Mouse (Mus musculus): ENCODE measurements around the gene Prkce. TPM values are rescaled to one million over a fixed set of nuclear protein-coding genes. Genes with fewer than 3 reads are reported as not detected.
A peak's percentile ranks its signal among the peaks of the same experiment; 100 is the strongest.

Prkce gene
- polyA plus RNA-seq, 1 experiment from 2014 or later: 4.4 TPM

GRCm38 (mm10) chr17:86168231-86168981 is 821 bp downstream of the Prkce start:
- peaks cover 20% of the 10 kb centered on the region for H3K4me1 ChIP-seq (ENCODE audit: control insufficient read depth, insufficient read depth, low read length)
- H3K36me3 ChIP-seq (ENCODE audit: control insufficient read depth, insufficient read depth, low read length): no peaks in the 10 kb centered on the region
- H3K27me3 ChIP-seq (ENCODE audit: control insufficient read depth, insufficient read depth, low read length): no peaks in the 10 kb centered on the region; the same call in 1 of the 2 replicates
- H3K9ac ChIP-seq (ENCODE audit: low read length): peak overlapping the region; percentile 93
- H3K9me3 ChIP-seq (replicated peaks; ENCODE audit: control insufficient read depth, low read length): no peaks in the 10 kb centered on the region
- WGBS: under 1% methylated on average over 64 of the region's 64 CpGs
- peak overlapping the region; percentile 98 for H3K27ac ChIP-seq (ENCODE audit: low read length)
- peak overlapping the region; percentile 83 for H3K4me3 ChIP-seq (replicated peaks; ENCODE audit: low read length)
- ATAC-seq (ENCODE audit: insufficient read depth, low FRiP score): no peak
- H3K4me2 ChIP-seq (ENCODE audit: low read depth, low read length): peak overlapping the region; percentile 97

DNA sequence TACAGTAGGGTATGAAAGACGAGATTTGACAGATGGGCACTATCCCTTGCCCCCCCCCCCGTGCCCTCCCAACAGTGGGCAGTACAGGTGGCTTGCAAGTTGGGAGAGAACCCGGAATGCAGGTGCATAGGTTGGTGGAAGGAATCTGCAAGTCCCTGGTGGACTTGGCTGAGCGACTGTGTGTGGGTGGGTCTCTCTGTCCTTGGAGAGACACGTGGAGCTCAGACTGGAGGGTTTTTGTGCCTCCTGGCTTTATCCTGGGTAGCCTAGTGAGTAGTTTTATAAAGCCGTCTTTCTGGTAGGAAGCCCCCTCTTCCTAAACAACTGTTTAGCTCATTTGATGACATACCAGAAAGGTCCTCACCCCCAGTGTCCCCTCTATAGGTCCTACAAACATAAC is 1.5 kb downstream of the Prkce start:
- Histone ChIP-seq H3K4me1 (ENCODE audit: control insufficient read depth, insufficient read depth, low read length) (peaks cover 20% of the 10 kb centered on the region), H3K27me3 (ENCODE audit: control insufficient read depth, insufficient read depth, low read length) (no peaks in the 10 kb centered on the region; the same call in 1 of the 2 replicates), H3K36me3 (ENCODE audit: control insufficient read depth, insufficient read depth, low read length) (no peaks in the 10 kb centered on the region), H3K9ac (ENCODE audit: low read length) (peak overlapping the region; percentile 93), H3K9me3 (replicated peaks; ENCODE audit: control insufficient read depth, low read length) (no peaks in the 10 kb centered on the region), H3K27ac (ENCODE audit: low read length) (no peak overlapping the region), H3K4me3 (replicated peaks; ENCODE audit: low read length) (peak overlapping the region; percentile 83), H3K4me2 (ENCODE audit: low read depth, low read length) (peak overlapping the region; percentile 97)
- WGBS: 24% methylated on average over 6 of the region's 6 CpGs
- ATAC-seq (ENCODE audit: insufficient read depth, low FRiP score): no peak

DNA sequence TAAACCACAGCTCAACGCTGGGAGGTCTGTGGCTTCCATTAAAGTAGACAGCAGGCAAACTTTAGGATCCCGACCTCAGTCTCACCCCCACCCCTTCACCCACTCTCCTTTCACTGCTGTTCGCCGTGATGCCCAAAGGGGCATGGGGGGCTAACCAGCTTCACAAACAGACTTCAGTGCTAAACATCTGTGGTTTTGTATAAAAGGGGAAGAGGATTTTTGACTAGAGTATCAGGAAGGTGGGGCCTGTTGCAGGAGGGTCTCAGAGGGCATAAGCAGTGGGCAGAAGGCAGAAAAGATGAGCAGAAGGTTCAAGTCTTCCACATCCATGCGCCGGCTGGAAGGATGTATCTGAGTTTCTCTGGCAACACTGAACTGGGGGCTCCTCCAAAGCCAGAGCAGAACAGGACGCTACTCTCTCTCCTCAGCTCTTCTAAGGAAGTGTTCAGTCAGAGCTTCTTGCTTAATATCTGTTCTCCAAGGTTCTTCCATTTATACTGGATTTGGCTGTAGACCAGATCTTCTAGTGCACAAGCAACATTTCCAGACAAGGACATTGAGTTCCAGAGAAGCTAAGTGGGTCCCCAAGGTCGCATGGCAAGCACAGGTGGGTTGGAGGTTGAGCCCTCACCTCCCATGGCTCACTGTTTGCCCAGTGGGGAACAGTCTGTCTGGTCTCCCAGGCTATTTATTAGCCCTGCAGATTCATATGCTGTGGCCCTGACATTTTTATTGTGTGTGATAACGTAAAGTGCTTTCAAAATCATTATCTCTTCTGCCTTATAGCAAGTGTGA is 2.8 kb downstream of the Prkce start:
- Histone ChIP-seq H3K36me3 (ENCODE audit: control insufficient read depth, insufficient read depth, low read length) (no peaks in the 10 kb centered on the region), H3K4me1 (ENCODE audit: control insufficient read depth, insufficient read depth, low read length) (peaks cover 20% of the 10 kb centered on the region), H3K9ac (ENCODE audit: low read length) (no peak overlapping the region), H3K4me2 (ENCODE audit: low read depth, low read length) (peak overlapping the region; percentile 97), H3K4me3 (replicated peaks; ENCODE audit: low read length) (peak overlapping the region; percentile 5; the same call in 1 of the 2 replicates), H3K27ac (ENCODE audit: low read length) (no peak overlapping the region), H3K9me3 (replicated peaks; ENCODE audit: control insufficient read depth, low read length) (no peaks in the 10 kb centered on the region), H3K27me3 (ENCODE audit: control insufficient read depth, insufficient read depth, low read length) (no peaks in the 10 kb centered on the region; the same call in 1 of the 2 replicates)
- no peak for ATAC-seq (ENCODE audit: insufficient read depth, low FRiP score)
- 67% methylated on average over 9 of the region's 9 CpGs for WGBS

DNA sequence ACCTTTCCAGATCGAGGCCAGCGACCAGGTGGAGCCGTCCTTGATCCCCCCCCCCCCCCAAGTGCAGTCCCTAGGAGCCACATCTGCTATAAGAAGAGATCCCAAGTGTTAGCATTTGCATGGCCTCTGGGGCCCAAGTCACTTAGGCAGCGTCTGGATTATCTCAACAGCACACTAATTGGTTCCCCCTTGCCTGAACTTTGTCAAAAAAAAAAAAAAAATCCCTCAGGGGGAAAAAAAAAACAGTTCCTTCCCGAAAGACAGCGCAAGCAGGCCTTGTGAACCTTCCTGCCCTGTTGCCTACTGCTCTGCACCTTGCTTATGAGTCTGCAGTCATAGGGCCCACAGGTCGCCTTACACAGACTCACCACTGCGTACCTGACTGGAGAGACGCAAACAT is 7.9 kb downstream of the Prkce start:
- H3K9ac ChIP-seq (ENCODE audit: low read length): no peak overlapping the region
- no peaks in the 10 kb centered on the region for H3K27me3 ChIP-seq (ENCODE audit: control insufficient read depth, insufficient read depth, low read length)
- no peak for ATAC-seq (ENCODE audit: insufficient read depth, low FRiP score)
- no peak overlapping the region for H3K4me2 ChIP-seq (ENCODE audit: low read depth, low read length)
- H3K9me3 ChIP-seq (replicated peaks; ENCODE audit: control insufficient read depth, low read length): no peaks in the 10 kb centered on the region
- no peaks in the 10 kb centered on the region for H3K36me3 ChIP-seq (ENCODE audit: control insufficient read depth, insufficient read depth, low read length)
- 50% methylated on average over 9 of the region's 9 CpGs for WGBS
- no peak overlapping the region for H3K27ac ChIP-seq (ENCODE audit: low read length)
- no peaks in the 10 kb centered on the region for H3K4me1 ChIP-seq (ENCODE audit: control insufficient read depth, insufficient read depth, low read length)
- no peak overlapping the region for H3K4me3 ChIP-seq (replicated peaks; ENCODE audit: low read length)

GRCm38 (mm10) chr17:86176722-86177121 is 9.1 kb downstream of the Prkce start:
- Histone ChIP-seq H3K9ac (ENCODE audit: low read length) (no peak overlapping the region), H3K4me2 (ENCODE audit: low read depth, low read length) (no peak overlapping the region), H3K4me3 (replicated peaks; ENCODE audit: low read length) (no peak overlapping the region), H3K36me3 (ENCODE audit: control insufficient read depth, insufficient read depth, low read length) (no peaks in the 10 kb centered on the region), H3K27me3 (ENCODE audit: control insufficient read depth, insufficient read depth, low read length) (no peaks in the 10 kb centered on the region), H3K27ac (ENCODE audit: low read length) (no peak overlapping the region), H3K9me3 (replicated peaks; ENCODE audit: control insufficient read depth, low read length) (no peaks in the 10 kb centered on the region), H3K4me1 (ENCODE audit: control insufficient read depth, insufficient read depth, low read length) (no peaks in the 10 kb centered on the region)
- no peak for ATAC-seq (ENCODE audit: insufficient read depth, low FRiP score)
- 78% methylated on average over 7 of the region's 7 CpGs for WGBS

- ATAC-seq (ENCODE audit: insufficient read depth, low FRiP score): no peak
- no peaks in the 10 kb centered on the region for H3K36me3 ChIP-seq (ENCODE audit: control insufficient read depth, insufficient read depth, low read length)
- H3K4me2 ChIP-seq (ENCODE audit: low read depth, low read length): no peak overlapping the region
- H3K27me3 ChIP-seq (ENCODE audit: control insufficient read depth, insufficient read depth, low read length): no peaks in the 10 kb centered on the region
- H3K9me3 ChIP-seq (replicated peaks; ENCODE audit: control insufficient read depth, low read length): no peaks in the 10 kb centered on the region
- no peak overlapping the region for H3K4me3 ChIP-seq (replicated peaks; ENCODE audit: low read length)
- peaks cover 17% of the 10 kb centered on the region for H3K4me1 ChIP-seq (ENCODE audit: control insufficient read depth, insufficient read depth, low read length)
- H3K27ac ChIP-seq (ENCODE audit: low read length): no peak overlapping the region
- WGBS: 59% methylated on average over 2 of the region's 2 CpGs
- no peak overlapping the region for H3K9ac ChIP-seq (ENCODE audit: low read length)
Measured at GRCm38 (mm10) chr17:86183788-86184187, 16.2 kb downstream of the Prkce start.

DNA sequence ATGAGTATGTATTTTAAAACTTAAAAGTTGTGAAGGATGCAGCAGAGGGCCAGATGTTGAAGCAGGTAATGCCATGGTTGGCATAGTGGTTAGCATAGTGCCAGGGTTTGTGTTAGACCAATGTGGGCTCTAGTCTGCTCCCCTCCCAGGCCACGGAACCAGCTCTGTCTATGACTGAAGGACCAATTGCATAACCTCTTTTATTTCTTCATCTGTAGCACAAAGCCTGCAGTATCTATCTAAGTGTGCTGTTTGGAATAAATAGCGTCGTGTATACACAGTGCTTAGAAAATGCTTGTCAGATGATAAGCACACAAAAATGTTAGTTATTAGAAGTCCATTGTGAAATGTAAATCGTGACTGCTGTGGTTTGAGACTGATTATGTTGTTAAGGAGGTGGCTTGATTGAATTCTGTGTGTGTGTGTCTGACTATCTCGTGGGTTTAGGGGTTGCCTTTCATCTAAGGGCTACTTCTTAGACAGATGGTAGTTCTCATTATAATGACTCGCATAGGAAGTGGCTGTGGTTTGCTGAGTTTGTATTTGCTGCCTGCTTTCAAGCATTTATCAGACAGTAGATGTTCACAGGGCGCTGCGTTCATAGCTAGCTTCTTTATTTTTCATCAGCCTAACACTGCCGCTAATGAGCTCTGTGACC is 17.1 kb downstream of the Prkce start:
- Histone ChIP-seq H3K4me1 (ENCODE audit: control insufficient read depth, insufficient read depth, low read length) (peaks cover 17% of the 10 kb centered on the region), H3K27me3 (ENCODE audit: control insufficient read depth, insufficient read depth, low read length) (no peaks in the 10 kb centered on the region), H3K36me3 (ENCODE audit: control insufficient read depth, insufficient read depth, low read length) (no peaks in the 10 kb centered on the region), H3K4me2 (ENCODE audit: low read depth, low read length) (no peak overlapping the region), H3K27ac (ENCODE audit: low read length) (no peak overlapping the region), H3K9ac (ENCODE audit: low read length) (no peak overlapping the region), H3K4me3 (replicated peaks; ENCODE audit: low read length) (no peak overlapping the region), H3K9me3 (replicated peaks; ENCODE audit: control insufficient read depth, low read length) (no peaks in the 10 kb centered on the region)
- no peak for ATAC-seq (ENCODE audit: insufficient read depth, low FRiP score)
- 31% methylated on average over 9 of the region's 9 CpGs for WGBS

DNA sequence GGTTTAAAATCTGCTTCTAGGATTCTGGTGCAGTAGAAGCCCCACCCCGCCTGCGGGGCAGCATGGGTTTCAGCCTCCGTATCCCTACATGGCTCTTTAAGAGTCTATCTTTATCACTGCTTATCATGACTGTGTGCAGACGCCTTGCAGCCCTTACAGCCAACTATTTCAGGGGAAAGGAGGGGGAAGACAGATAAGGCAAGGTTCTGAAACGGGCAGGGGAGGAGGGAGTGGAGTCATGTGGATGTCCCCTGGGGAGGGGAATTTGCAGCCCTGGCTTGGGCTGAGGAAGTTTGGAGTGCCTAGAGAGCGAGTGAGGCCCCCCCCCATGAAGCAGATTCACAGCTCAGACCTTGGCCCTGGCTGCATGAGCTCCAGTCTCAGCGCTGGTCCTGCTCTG is 18.0 kb downstream of the Prkce start:
- Histone ChIP-seq H3K27ac (ENCODE audit: low read length) (no peak overlapping the region), H3K4me3 (replicated peaks; ENCODE audit: low read length) (no peak overlapping the region), H3K9me3 (replicated peaks; ENCODE audit: control insufficient read depth, low read length) (no peaks in the 10 kb centered on the region), H3K36me3 (ENCODE audit: control insufficient read depth, insufficient read depth, low read length) (no peaks in the 10 kb centered on the region), H3K4me1 (ENCODE audit: control insufficient read depth, insufficient read depth, low read length) (peaks cover 17% of the 10 kb centered on the region), H3K4me2 (ENCODE audit: low read depth, low read length) (peak overlapping the region; percentile 21; the same call in 1 of the 2 replicates), H3K27me3 (ENCODE audit: control insufficient read depth, insufficient read depth, low read length) (no peaks in the 10 kb centered on the region), H3K9ac (ENCODE audit: low read length) (no peak overlapping the region)
- WGBS: 20% methylated on average over 7 of the region's 7 CpGs
- peak; percentile 75; the same call in 1 of the 2 replicates for ATAC-seq (ENCODE audit: insufficient read depth, low FRiP score)

DNA sequence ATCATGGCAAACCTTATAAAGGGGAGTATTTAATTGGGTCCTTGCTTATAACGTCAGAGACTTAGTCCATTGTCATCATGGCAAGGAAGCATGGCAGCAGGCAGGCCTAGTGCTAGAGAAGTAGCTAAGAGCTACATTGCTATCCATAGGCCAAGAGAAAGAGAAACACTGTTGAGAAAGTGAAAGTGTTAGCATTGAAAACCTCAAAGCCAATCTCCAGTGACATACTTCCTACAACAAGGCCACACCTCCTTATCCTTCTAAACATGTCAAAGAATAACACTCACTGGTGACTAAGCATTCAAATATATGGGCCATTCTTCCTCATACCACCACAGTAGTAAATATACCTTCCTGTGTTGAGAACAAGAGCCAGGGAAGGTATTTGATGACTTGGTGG is 20.2 kb downstream of the Prkce start:
- Histone ChIP-seq H3K4me1 (ENCODE audit: control insufficient read depth, insufficient read depth, low read length) (peaks cover 17% of the 10 kb centered on the region), H3K27me3 (ENCODE audit: control insufficient read depth, insufficient read depth, low read length) (no peaks in the 10 kb centered on the region), H3K9ac (ENCODE audit: low read length) (no peak overlapping the region), H3K9me3 (replicated peaks; ENCODE audit: control insufficient read depth, low read length) (no peaks in the 10 kb centered on the region), H3K36me3 (ENCODE audit: control insufficient read depth, insufficient read depth, low read length) (no peaks in the 10 kb centered on the region), H3K27ac (ENCODE audit: low read length) (no peak overlapping the region), H3K4me3 (replicated peaks; ENCODE audit: low read length) (no peak overlapping the region), H3K4me2 (ENCODE audit: low read depth, low read length) (no peak overlapping the region)
- ATAC-seq (ENCODE audit: insufficient read depth, low FRiP score): no peak
- WGBS: 76% methylated on average over 1 of the region's 1 CpGs

Data from stomach, embryonic 16.5 days (tissue).